Mouse (Mus musculus) ES-E14 (cell line): ENCODE data around the gene Vps52. TPM values are rescaled to one million over a fixed set of nuclear protein-coding genes. Genes with fewer than 3 reads are reported as not detected.

ENCODE experiments used
- DNase-seq: peaks from one replicate; pipeline ENCODE4 v3.0.0-alpha.2; 2013; ENCODE audit warnings: low read depth, low spot score
- H3K27ac ChIP-seq: 2 replicates; pipeline ENCODE4 v1.5.1; 2012; ENCODE audit warnings: low read depth, mild to moderate bottlenecking, low read length, moderate library complexity, mixed read lengths; ENCODE audit not compliant: poor library complexity, insufficient read depth, severe bottlenecking
- H3K36me3 ChIP-seq: 2 replicates; pipeline ENCODE4 v1.6.1; 2012; ENCODE audit warnings: mild to moderate bottlenecking, low read length, moderate library complexity, mixed read lengths; ENCODE audit not compliant: control insufficient read depth, poor library complexity, insufficient read depth, severe bottlenecking
- H3K4me1 ChIP-seq, 2 experiments: fragments of 150-350 bp in 1 of 2; sonication (generic) in 1 of 2; 2 replicates each; pipeline ENCODE4 v1.6.1; 2012; ENCODE audit warnings: low read length in 2 of 2, mild to moderate bottlenecking in 1 of 2, mixed read lengths in 1 of 2; ENCODE audit not compliant: control insufficient read depth in 2 of 2, insufficient read depth in 2 of 2, poor library complexity in 1 of 2
- H3K4me3 ChIP-seq, 2 experiments: fragments of 150-350 bp in 1 of 2; sonication (generic) in 1 of 2; 2 replicates each; pipeline ENCODE4 v1.5.1; 2012; ENCODE audit warnings: low read length in 2 of 2, low read depth in 1 of 2, mild to moderate bottlenecking in 1 of 2, mixed read lengths in 1 of 2; ENCODE audit not compliant: insufficient read depth in 1 of 2, poor library complexity in 1 of 2, severe bottlenecking in 1 of 2
- H3K9ac ChIP-seq: 2 replicates; pipeline ENCODE4 v1.6.1; 2012; ENCODE audit warnings: low read depth, mild to moderate bottlenecking, low read length, mixed read lengths; ENCODE audit not compliant: poor library complexity, insufficient read depth, severe bottlenecking
- H3K9me3 ChIP-seq: fragments of 150-350 bp; sonication (generic); 2 replicates; pipeline ENCODE4 v1.6.1; 2012; ENCODE audit warnings: low read depth, mild to moderate bottlenecking, low read length; ENCODE audit not compliant: control insufficient read depth, insufficient read depth
- CHD2 ChIP-seq: IDR thresholded peaks from 2 replicates; pipeline ENCODE4 v1.6.1; 2014; ENCODE audit warnings: mild to moderate bottlenecking, low read depth, low read length, inconsistent platforms
- HCFC1 ChIP-seq: IDR thresholded peaks from 2 replicates; pipeline ENCODE4 v1.6.1; 2012; ENCODE audit warnings: low read length, inconsistent platforms, borderline replicate concordance; ENCODE audit not compliant: insufficient read depth
- MAFK ChIP-seq: IDR thresholded peaks from 2 replicates; pipeline ENCODE4 v1.6.1; 2014; ENCODE audit warnings: mild to moderate bottlenecking, low read depth, low read length, inconsistent platforms; ENCODE audit not compliant: insufficient read depth
- ZC3H11A ChIP-seq: IDR thresholded peaks from 2 replicates; pipeline ENCODE4 v1.6.1; 2012; ENCODE audit warnings: low read depth, mild to moderate bottlenecking, inconsistent platforms, low read length, borderline replicate concordance
- ZNF384 ChIP-seq: IDR thresholded peaks from 2 replicates; pipeline ENCODE4 v1.6.1; 2012; ENCODE audit warnings: low read depth, low read length, inconsistent platforms
- in situ Hi-C, 2 experiments: fragments of 600-800 bp; cut with MboI; formaldehyde crosslinking; loops; one replicate each; pipeline ENCODE4 v1.15.1; 2025; ENCODE audit warnings: low sequenced_read_pairs in 2 of 2, inconsistent platforms in 1 of 2; ENCODE audit not compliant: unreplicated experiment in 2 of 2
- total RNA-seq: library from RNA; depleted of rRNA; stranded (reverse); fragments of 300-350 nt; gene quantifications from 2 replicates; pipeline ENCODE4 v1.2.3, GENCODE M21; 2012; rRNA removed

Gene Vps52
- total RNA-seq, 1 experiment = 23.2 TPM

DNA sequence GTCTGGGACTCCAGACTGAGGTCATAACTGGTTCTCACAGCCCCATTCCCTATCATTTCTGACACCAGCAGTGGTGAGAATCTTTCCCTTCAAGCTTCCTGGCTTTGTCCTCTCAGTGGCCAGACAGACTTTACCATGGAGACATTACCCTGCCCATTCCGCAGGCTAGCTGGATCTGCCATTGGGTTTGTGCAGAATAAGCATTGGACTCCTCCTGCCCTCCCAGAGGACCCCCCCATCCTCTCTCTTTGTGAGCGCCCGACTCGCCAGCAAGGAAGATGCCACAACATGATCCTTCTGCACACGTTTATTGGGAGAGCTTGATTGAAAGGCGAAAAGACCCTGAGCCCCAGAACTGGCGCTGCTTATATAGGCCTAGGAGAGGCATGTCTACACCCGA, 57.8 kb downstream of the Vps52 start:
- Histone ChIP-seq H3K27ac (peak overlapping the region; percentile 28; the same call in 1 of the 2 replicates), H3K4me3 (no peak overlapping the region), H3K4me1 (no peaks in the 10 kb centered on the region), H3K9ac (no peak overlapping the region), H3K36me3 (0 out of 2 replicates have a peak, but pooled peaks cover 2% of the 10 kb centered on the region), H3K9me3 (peaks cover 4% of the 10 kb centered on the region)
- in situ Hi-C loops = no loop called here
- no peak for TF ChIP-seq ZC3H11A
- TF ChIP-seq MAFK = no peak
- TF ChIP-seq ZNF384 = no peak
- TF ChIP-seq CHD2 = no peak
- TF ChIP-seq HCFC1 = no peak
- no peak for DNase-seq

Other genes starting within 250 kb of the Vps52 start
- 14.3 and 17.4 TPM in 2 replicates for gene March2, start 237.1 kb upstream of the Vps52 start, total RNA-seq
- 26.0 and 34.8 TPM in 2 replicates for gene Rab11b, start 195.3 kb upstream of the Vps52 start, total RNA-seq
- 30.5 and 39.3 TPM in 2 replicates for gene Angptl4, start 174.0 kb upstream of the Vps52 start, total RNA-seq
- 81.1 and 165 TPM in 2 replicates for gene Kank3, start 145.3 kb upstream of the Vps52 start, total RNA-seq
- 5,476 and 6,336 TPM in 2 replicates for gene Rps28, start 131.2 kb upstream of the Vps52 start, total RNA-seq
- 639 and 871 TPM in 2 replicates for gene Ndufa7, start 131.2 kb upstream of the Vps52 start, total RNA-seq
- gene Cd320, start 112.7 kb upstream of the Vps52 start, total RNA-seq = 131 and 228 TPM in 2 replicates
- gene Gm7029, start 82.0 kb upstream of the Vps52 start, total RNA-seq = 11.6 and 19.7 TPM in 2 replicates
- 149 and 187 TPM in 2 replicates for gene Kifc1, start 65.2 kb upstream of the Vps52 start, total RNA-seq
- 33.2 and 46.0 TPM in 2 replicates for gene Platr17, start 50.7 kb upstream of the Vps52 start, total RNA-seq
- gene Daxx, start 46.4 kb upstream of the Vps52 start, total RNA-seq = 67.3 and 73.7 TPM in 2 replicates
- 39.4 and 64.9 TPM in 2 replicates for gene Tapbp, start 39.9 kb upstream of the Vps52 start, total RNA-seq
- 32.8 and 34.8 TPM in 2 replicates for gene Zbtb22, start 39.9 kb upstream of the Vps52 start, total RNA-seq
- 65.8 and 129 TPM in 2 replicates for gene Rgl2, start 26.3 kb upstream of the Vps52 start, total RNA-seq
- 175 and 201 TPM in 2 replicates for gene Pfdn6, start 15.5 kb upstream of the Vps52 start, total RNA-seq
- gene Wdr46, start 15.2 kb upstream of the Vps52 start, total RNA-seq = 65.6 and 78.2 TPM in 2 replicates
- gene B3galt4, start 4.3 kb upstream of the Vps52 start, total RNA-seq = 10.3 and 15.3 TPM in 2 replicates
- 4,706 and 5,724 TPM in 2 replicates for gene Rps18, start 189 bp downstream of the Vps52 start, total RNA-seq
- gene H2-K1, start 44.5 kb downstream of the Vps52 start, total RNA-seq = 69.5 and 155 TPM in 2 replicates
- gene Ring1, start 68.9 kb downstream of the Vps52 start, total RNA-seq = 5.6 and 8.9 TPM in 2 replicates
- gene H2-Ke6, start 72.2 kb downstream of the Vps52 start, total RNA-seq = 15.5 and 27.7 TPM in 2 replicates
- gene Slc39a7, start 75.9 kb downstream of the Vps52 start, total RNA-seq = 253 and 394 TPM in 2 replicates
- 52.4 and 79.2 TPM in 2 replicates for gene Rxrb, start 76.0 kb downstream of the Vps52 start, total RNA-seq
- 1.3 and 1.4 TPM in 2 replicates for gene Col11a2, start 83.6 kb downstream of the Vps52 start, total RNA-seq
- 0.54 TPM in 1 of 2 replicates, not detected in the other for gene H2-Oa, start 136.5 kb downstream of the Vps52 start, total RNA-seq
- 18.5 and 24.5 TPM in 2 replicates for gene H2-DMa, start 163.7 kb downstream of the Vps52 start, total RNA-seq
- 257 and 321 TPM in 2 replicates for gene Brd2, start 166.8 kb downstream of the Vps52 start, total RNA-seq
- gene H2-DMb2, start 187.5 kb downstream of the Vps52 start, total RNA-seq = 0.31 TPM in 1 of 2 replicates, not detected in the other
- 3.1 and 5.0 TPM in 2 replicates for gene H2-DMb1, start 197.3 kb downstream of the Vps52 start, total RNA-seq
- 13.9 and 23.1 TPM in 2 replicates for gene Tap1, start 231.7 kb downstream of the Vps52 start, total RNA-seq
- 3.8 and 4.1 TPM in 2 replicates for gene Psmb9, start 232.0 kb downstream of the Vps52 start, total RNA-seq
- gene Psmb8, start 241.9 kb downstream of the Vps52 start, total RNA-seq = 3.2 and 7.4 TPM in 2 replicates
- 4.0 and 5.1 TPM in 2 replicates for gene Tap2, start 247.7 kb downstream of the Vps52 start, total RNA-seq